Mouse (Mus musculus) adrenal gland, postnatal 25 days (tissue): Measurements from ENCODE around the gene Spen. TPM values are rescaled to one million over a fixed set of nuclear protein-coding genes. Genes with fewer than 3 reads are reported as not detected.
A peak's percentile ranks its signal among the peaks of the same experiment; 100 is the strongest.

Experiments
- DNase-seq: peaks from one replicate; pipeline ENCODE4 v3.0.0; 2021; ENCODE audit warnings: mixed read lengths
- total RNA-seq: library from RNA; stranded (reverse); gene quantifications from 2 replicates; pipeline ENCODE4 v1.2.3, GENCODE M21; 2021

Spen gene
- total RNA-seq, 1 experiment from 2014 or later, result 79.4 TPM

DNA sequence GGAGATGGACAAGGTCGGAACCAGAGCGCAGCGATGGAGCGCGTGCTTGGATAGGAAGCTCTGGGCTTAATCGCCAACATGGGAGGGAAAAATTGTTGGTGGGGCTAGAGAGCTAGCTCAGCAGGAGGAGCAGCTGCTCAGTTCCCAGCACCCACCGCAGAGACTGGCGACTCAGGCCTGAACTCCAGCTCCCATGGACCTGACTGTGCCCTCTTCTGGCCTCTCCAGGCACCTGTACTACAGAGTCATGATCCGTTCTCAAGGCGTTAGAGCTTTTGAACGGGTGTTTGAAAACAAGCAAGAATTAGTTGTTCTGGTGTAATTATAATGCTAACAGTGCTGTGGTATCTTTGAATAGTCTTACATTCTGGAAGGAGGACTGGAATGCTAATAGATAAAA, 9.5 kb downstream of the Spen start:
- no peak for DNase-seq

DNA sequence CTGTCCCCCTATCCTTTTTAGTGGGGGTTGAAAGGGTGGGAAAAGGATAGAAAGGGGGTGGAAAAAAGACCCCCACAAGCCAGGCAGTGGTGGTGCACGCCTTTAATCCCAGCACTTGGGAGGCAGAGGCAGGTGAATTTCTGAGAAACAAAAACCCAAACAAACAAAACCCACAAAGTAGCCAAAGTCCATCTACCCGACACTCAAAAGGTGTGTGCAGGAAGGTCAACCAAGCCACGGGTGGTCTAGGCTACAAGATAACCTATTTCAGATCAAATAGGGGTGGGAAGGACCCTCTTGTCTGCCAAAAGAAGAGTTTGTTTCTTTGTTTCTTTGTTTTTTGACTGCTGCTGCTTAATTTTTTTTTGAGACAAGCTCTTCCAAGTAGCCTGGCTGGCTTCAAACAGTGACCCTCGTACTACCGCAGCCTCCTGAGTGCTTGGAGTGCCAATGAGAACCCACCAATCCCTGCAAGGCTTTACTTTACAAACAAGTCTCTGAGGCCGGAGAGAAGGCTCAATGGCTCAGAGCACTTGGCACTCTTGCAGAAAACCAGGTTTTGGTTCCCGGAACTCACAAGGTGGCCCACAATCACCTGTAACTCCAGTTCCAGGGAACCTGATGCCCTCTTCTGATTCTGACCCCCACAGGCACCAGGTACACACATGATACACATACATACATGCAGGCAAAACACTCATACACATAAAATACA, 11.3 kb downstream of the Spen start:
- no peak for DNase-seq

DNA sequence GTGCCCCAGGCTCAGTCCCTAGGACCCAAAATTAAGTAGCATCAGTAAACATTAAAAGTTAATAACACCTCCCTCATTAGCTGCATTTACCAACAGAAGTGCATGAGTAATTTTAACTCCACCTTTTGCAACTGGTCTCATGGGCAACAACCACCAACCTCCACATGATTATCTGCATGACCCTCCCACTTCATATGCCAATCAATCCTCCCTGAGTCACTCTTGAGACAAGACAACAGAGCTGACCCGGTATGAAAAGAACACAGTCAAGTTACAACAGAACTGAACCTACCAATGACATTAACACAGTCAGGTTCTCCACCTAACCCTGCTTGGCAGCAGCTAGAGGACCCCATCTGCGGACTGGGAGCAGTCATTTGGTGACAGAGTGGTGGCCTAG, 12.5 kb downstream of the Spen start:
- no peak for DNase-seq

DNA sequence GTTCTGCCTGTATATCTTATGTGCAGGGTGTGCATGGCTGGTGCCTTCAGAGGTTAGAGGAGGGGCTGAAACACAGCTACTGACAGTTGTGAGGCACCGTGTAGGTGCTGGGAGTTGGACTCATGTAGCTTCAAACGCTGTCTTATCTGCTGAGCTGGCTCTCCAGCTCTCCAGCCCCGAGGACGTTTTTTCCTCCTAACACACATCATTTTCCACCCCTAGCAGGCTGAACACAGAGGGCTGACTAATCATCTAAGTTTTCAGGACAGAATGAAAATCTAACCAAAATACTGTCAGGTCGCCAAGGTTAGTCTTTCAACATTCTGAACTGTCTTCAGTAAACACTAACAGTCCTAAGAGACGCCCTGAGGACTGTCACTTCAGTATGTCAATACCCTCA, 13.7 kb downstream of the Spen start:
- DNase-seq, result no peak

DNA sequence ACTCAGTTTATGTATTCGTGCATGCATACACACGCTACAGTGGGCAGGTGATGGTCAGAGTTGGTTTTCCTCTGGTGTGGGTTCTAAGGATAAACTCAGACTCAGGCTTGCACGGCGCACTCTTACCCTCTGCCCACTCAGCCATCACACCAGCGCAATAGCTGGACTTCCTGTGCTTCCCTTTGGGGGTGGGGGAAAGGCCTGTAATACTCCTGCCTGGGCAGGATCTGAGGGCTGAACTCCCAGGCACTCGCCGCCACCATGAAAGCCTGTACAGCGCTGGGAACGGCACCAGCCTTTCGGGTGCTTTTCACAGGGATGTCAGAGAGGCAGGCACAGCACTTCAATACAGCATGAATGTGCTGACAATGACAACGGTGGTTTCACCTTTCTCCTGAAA, 15.3 kb downstream of the Spen start:
- DNase-seq, result no peak

DNA sequence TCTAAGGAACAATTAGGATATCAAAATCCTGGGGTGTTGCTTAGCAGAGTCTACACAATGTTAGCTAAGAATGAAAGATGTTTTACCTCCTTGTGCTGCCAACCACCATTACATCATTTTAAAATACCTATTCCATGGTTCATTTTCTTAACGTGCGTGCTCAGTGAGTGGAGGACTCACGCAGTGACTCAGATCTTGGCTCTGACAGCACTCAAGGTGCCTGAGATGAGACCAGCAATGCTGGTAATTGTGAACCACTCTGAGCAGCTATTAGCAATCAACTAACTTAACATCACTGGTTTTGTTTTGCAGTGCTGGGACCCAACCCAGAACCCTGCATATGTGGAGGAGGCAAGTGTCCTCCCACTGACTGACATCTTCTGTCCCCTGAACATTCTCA, 20.0 kb downstream of the Spen start:
- DNase-seq, result no peak

DNA sequence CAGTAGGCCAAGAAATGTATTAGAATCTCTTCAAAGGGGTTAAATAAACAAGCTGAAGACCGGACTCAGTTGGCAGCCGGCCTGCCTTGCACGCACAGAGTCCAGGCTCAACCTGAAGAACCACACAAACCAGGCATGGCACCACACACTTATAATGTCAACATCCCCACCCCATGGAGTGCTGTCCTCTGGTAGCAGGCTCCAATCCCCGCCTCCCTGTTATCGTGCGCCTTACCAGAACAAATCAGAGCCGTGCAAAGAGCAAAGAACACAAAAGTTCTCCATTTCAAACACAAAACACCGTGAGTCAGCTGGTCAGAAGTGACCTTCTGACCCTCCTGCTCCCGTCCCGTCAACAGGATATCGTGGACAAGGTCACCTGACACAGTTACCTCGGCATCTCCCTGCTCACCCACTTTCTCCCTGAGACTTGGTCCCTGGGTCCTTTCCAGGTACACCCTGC, 24.2 kb downstream of the Spen start:
- DNase-seq, result peak; percentile 34

DNA sequence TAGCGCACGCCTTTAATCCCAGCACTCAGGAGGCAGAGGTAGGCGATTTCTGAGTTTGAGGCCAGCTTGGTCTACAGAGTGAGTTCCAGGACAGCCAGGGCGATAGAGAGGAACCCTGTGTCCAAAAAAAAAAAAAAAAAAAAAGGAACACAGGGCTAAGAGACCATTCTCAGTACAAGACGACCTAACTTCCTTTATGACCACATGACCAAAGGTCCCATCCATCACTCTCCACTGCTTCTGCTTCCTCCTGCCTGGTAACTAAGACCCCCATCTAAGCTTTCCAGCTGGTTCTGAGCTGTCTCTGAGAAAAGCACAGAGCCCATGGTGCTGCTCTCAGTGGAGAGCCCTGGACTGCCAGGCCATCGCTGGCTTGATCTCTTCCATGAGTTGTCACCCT, 26.3 kb downstream of the Spen start:
- DNase-seq, result no peak

DNA sequence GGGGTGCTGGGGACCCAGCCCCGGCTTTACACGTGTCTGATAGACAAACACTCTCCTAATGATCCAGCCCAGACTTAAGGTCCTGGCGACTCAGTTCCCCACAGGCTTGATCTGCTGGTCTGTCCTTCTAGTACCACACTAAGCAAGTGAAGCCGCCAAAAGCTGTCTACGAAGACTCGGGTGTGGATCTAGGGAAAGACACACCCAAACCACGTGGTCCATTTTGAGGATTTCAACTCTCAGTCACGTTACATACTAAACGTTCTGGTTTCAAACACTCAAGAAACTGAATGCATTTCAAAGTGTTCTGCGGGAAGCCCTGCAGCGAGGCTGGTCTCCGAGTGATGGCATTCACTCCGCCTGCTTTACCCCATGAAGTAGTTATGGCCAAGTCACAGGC, 27.9 kb downstream of the Spen start:
- DNase-seq, result no peak

DNA sequence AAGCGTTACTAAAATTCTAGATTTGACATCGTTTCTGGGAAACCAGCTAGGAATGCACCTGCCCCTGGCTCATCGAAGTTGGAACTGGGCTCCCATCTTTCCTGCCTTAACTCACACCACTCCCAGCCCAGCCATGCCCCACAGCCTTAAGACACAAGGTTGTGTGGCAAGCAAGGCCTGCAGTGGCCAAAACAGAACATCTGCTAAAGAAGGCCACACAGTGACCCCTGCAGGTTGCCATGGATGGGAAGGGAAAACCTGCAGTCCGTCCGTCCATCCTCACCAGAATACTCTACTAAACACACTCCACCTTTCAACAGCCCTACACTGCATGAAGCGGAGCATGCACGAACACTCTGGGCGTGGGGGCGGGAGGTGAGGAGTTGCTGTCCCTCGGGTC, 31.5 kb downstream of the Spen start:
- peak; percentile 36 for DNase-seq

DNA sequence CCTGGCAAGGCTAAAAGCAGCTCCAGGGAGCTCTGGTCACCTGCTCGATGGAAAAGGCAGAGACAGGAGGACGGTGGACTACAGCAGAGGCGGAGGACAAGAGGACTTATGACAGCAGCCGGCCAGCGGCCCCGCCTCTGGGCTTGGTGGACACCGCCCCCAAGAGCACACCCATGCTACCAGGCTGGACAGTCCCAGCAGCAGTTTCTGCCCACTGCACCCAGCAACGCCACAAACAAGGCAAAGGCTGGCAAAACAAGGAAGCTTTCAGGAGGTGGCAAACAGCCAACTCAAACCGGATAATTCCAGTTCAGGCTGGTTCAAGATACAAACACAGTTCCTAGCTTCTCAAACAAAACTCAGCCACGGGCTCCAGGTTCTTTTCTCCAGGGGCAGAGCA, 32.0 kb downstream of the Spen start:
- peak; percentile 75 for DNase-seq

DNA sequence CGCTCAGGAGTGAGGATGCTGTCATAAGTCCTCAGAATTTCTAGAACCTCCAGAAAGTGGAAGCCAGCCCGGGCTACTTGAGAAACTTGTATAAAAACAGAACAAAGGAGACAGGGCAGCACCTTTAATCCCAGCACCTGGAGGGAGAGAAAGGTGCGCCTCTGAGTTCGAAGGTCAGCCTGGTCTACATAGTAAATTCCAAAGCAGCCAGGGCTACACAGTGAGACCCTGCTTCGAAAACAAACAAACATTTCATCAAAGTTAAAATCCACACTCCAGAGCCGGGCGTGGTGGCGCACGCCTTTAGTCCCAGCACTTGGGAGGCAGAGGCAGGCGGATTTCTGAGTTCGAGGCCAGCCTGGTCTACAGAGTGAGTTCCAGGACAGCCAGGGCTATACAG, 32.6 kb downstream of the Spen start:
- no peak for DNase-seq

DNA sequence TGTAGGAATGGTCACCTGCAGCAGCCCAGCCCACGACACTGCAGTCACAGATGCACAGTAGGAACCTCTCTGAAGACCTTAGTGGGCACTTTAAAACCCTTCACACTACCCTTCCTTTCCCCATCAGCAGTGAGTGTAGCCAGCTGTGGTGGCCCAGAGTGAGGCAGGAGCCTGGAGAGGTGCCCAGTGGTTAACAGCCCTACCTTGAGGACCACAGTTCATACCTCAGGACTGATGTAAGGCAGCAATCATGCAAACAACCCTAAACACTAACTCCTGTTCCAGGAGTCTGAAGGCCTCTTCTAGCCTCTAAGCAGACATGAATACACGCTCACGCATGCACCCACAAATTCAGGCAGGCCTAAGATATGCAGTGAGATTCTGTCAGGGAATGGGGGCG, 33.9 kb downstream of the Spen start:
- no peak for DNase-seq

DNA sequence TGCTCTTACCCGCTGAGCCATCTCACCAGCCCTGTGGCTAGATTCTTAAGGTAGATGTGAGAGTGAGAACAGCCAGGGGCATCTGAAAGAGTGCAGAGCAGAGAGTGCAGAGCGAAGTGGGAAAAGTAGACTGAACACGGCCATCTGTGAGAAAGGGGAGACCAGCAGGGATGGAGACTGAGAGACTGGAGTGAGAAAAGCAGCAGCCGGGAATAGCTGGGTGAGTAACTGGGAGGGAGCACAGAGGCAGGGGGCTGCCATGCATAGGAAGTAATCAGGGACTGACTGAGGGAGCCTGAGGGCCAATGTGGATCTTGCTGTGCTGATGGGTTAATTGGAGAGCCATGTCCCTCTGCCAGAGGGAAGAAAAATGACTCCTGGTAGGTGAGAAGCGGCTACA, 35.7 kb downstream of the Spen start:
- DNase-seq, result no peak

DNA sequence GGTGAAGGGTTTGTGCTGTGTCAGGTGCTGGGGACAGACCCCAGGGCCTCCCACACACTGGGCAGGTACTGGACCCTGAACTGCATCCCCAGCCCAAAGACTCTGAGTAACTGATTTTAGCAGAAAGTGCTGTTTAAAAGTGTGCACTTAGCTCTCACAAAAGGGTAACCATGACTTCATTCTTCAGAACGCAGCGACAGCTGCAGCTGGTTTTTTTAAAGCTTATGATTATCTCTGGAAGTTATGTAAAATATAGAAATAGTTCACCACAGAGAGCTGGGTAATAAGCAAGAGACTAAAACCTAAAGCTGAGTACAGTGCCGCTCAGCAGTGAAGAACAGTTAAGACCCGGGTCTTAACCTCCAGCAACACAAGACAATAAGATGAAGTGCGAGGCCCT, 37.3 kb downstream of the Spen start:
- DNase-seq, result no peak

DNA sequence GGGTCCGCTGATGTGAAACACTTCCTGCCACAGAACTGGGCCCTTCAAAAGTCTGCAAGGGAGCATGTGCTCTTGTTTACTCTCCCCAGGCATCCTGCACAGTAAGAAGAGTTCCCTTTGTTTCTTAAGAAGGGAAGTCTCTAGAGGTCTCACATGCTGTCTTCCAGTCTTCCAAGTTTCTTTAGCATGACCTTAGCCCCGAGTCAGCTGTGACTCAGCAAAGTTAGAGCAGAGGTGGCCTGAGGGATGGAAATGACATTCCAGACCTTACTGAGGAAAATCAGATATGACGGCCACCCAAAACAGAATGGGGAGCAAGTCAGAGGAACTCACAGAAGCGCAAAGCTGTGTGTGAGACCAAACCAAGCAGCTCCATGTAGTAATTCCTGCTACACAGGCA, 37.8 kb downstream of the Spen start:
- DNase-seq, result no peak

DNA sequence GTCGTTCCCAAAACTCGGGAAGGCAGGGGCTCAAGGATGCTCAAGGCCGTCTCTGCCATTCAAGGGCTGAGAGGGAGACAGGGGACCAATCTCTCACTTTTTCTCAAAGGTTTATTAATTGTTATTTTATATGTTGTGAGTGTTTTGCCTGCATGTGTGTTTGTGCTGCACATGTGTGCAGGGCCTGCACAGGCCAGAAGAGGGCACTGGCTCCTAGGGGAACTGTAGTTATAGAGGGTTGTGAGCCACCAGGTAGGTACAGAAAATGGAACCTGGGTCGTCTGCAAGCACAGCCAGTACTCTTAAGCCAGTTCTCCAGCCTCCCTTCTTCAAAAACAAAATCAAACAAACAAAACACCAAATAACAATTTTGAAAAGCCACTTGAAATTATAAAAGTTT, 49.7 kb downstream of the Spen start:
- no peak for DNase-seq

DNA sequence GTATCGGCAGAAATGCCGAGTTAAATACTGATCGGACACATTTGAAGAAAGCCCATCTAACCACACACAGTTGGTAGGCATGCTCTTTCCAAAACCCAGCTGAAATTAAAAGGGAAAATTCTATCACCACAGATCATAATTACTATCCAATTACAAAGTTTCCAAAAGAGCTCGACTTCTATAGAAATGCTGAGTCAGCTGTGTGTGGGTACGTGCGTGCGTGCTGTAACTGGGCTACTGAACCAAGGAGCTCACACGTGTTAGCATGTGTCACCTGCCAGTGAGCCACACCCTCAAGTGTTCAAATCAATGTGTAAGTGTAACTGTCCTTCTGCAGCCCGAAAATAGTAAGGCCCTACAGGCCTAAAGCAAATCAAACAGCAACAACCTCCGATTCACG, 50.8 kb downstream of the Spen start:
- no peak for DNase-seq

DNA sequence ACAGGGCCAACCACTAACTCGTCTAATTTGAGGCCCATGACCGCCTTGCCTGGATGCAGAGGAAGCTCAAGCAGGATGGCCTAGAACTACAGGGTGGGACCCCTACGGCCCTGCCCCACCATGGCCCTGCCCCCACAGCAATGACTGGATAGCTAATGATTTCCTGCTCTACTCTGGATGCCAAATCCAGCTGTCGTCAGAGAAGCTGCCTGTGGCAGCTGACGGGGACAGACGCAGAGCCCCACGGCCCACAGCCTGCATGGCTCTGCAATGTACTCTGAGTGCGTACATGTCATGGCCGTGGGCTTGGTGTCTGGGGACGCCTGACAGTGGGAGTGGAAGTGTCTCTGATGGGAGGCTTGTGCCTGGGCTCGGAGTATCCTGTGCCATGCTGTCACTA, 54.3 kb downstream of the Spen start:
- no peak for DNase-seq

DNA sequence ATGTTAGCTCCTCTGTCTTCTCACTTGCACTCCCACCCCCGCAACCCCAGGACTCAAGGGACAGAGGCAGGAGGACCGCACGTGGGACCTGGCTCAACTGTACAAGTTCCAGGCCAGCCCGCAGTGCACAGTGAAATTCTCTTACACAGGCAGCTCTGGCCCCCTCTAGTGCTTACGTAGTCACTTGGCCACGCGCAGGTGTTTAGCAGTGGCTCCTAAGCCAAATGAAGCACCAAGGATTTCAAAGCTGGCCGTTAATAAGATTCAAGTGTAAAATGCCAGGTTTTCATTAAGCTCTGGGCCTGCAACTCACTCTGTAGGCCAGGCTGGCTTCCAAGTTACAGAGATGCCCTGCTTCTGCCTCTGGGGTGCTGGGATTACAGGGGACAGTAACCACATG, 59.0 kb downstream of the Spen start:
- no peak for DNase-seq

DNA sequence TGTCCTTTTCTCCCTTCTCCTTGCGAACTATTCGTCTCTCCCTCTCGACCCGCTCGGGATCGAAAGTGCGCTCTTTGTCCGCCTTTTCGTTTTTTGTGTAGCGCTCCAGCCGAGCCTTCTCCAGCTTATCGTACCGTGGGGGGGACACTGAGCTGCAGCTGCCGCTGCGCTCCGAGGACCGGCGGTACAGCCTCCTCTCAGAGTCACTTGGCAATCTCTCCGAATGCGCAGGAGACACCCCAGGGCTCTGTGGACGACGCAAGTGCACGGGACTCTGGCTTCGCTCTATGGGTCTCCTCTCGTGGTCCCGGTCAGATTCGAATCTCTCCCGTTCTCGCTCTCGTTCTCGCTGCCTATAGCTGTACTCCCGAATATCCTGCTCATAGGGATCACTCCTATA, 59.6 kb downstream of the Spen start:
- no peak for DNase-seq

DNA sequence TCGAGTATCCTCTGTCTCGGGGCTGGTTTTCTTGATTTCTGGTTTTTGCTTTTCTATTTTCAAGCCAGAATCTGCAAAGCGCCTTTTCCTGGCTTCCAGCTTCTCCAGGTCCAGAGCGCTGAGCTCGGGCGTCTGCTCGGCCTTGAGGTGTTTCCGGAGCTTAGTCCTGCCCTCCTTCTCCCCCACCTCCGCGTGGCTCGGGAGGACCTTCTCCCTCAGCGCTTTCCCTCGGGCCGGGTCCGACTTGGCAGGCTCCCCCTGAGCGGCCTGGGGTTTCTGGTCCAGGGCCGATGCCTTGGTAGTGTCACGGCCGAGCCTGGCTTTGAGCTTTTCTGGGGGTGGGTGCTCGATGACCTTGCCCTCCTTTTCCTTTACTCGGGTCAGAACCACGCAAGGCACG, 60.2 kb downstream of the Spen start:
- peak; percentile 65 for DNase-seq

DNA sequence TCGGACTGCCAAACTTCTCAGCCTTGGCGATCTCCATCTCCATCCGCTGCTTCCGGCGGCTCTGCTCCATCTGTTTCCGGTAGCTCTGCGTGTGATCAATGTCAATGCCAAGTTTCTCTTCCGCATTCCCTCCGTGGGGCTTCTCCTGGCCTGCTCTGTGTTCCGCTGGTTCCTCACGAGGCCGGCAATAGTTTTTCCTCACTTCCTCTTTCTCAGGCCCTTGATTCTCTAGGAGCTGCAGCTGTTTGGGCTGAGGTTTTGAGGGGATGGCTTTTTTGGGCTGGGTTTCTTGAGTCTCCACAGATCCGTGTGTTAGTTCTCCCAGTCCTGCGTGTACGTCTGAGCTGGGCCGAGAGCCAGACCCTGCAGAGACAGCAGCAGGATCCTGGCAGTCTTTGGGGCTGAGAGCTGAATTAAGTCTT, 60.7 kb downstream of the Spen start:
- DNase-seq, result peak; percentile 48

DNA sequence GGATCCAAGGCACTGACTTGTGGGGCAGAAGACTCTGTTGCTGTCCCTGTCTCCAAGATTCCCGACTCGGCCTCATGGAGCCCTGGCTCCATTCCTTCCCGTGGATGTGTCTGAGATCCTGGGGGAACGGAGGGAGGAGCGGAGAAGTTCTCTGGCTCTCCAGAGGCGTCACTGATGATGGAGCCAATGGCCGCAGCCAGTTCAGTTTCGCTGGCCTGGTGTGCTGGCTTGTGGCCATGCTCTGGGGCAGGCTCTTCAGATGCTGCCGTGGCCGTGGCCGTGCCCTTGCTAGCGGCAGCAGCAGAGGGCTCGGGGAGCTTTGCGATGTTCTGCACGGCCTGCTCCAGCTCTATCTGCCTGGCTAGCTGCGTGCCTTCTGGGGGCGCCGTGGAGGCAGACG, 64.0 kb downstream of the Spen start:
- DNase-seq, result no peak
